Mouse (Mus musculus) small intestine, adult 2 months (tissue): ENCODE results near the gene Ptcd2.

ENCODE experiments used
- CTCF ChIP-seq: fragments of 200-500 bp; IDR thresholded peaks from 2 replicates; pipeline ENCODE4 v1.5.1; 2012; ENCODE audit warnings: low read depth, mild to moderate bottlenecking, control low read depth, inconsistent platforms, low read length, moderate library complexity, mixed read lengths; ENCODE audit not compliant: insufficient replicate concordance, insufficient read length; ENCODE audit errors: extremely low read depth
- POLR2A ChIP-seq: fragments of 200-500 bp; IDR thresholded peaks from 2 replicates; pipeline ENCODE4 v1.6.1; 2012; ENCODE audit warnings: low read depth, mild to moderate bottlenecking, control low read depth, inconsistent platforms, low read length, moderate library complexity

- TF ChIP-seq POLR2A (no peak), CTCF (no peak)
These were observed 23.2 kb upstream of the Ptcd2 start for GRCm38 (mm10) chr13:99367554-99368174.
